Mouse (Mus musculus): ENCODE measurements around the gene Hivep2. TPM values are rescaled to one million over a fixed set of nuclear protein-coding genes. Genes with fewer than 3 reads are reported as not detected.

Hivep2 gene
- polyA plus RNA-seq, 1 experiment from 2014 or later: 4.5 TPM

GRCm38 (mm10) chr10:14081824-14082223, 115.9 kb downstream of the Hivep2 start:
- no peaks in the 10 kb centered on the region for H3K27me3 ChIP-seq
- no peaks in the 10 kb centered on the region for H3K36me3 ChIP-seq (replicated peaks)
- no peak overlapping the region for H3K27ac ChIP-seq
- H3K4me3 ChIP-seq (replicated peaks): no peak overlapping the region
- no peak overlapping the region for H3K4me2 ChIP-seq
- H3K9ac ChIP-seq: no peak overlapping the region
- peaks cover 9% of the 10 kb centered on the region for H3K4me1 ChIP-seq
- H3K9me3 ChIP-seq: no peaks in the 10 kb centered on the region
- ATAC-seq (ENCODE audit: low FRiP score): peak; percentile 64; the same call in 1 of the 2 replicates
- WGBS: 50% methylated on average over 3 of the region's 3 CpGs

- peaks cover 7% of the 10 kb centered on the region for H3K4me1 ChIP-seq
- H3K27me3 ChIP-seq: no peaks in the 10 kb centered on the region
- H3K9me3 ChIP-seq: no peaks in the 10 kb centered on the region
- peak; percentile 60; the same call in 1 of the 2 replicates for ATAC-seq (ENCODE audit: low FRiP score)
- 68% methylated on average over 3 of the region's 3 CpGs for WGBS
- no peak overlapping the region for H3K27ac ChIP-seq
- H3K4me3 ChIP-seq (replicated peaks): no peak overlapping the region
- H3K9ac ChIP-seq: no peak overlapping the region
- H3K4me2 ChIP-seq: no peak overlapping the region
- H3K36me3 ChIP-seq (replicated peaks): no peaks in the 10 kb centered on the region
Measured at GRCm38 (mm10) chr10:14082275-14082674, 116.4 kb downstream of the Hivep2 start.

- no peak for ATAC-seq (ENCODE audit: low FRiP score)
- Histone ChIP-seq H3K9me3 (no peaks in the 10 kb centered on the region), H3K9ac (no peak overlapping the region), H3K4me3 (replicated peaks) (no peak overlapping the region), H3K27ac (no peak overlapping the region), H3K36me3 (replicated peaks) (no peaks in the 10 kb centered on the region), H3K27me3 (no peaks in the 10 kb centered on the region), H3K4me2 (no peak overlapping the region), H3K4me1 (peaks cover 7% of the 10 kb centered on the region)
- 81% methylated on average over 12 of the region's 12 CpGs for WGBS
Measured at GRCm38 (mm10) chr10:14085241-14085659, 119.4 kb downstream of the Hivep2 start.

GRCm38 (mm10) chr10:14085882-14086515, 120.1 kb downstream of the Hivep2 start:
- Histone ChIP-seq H3K4me3 (replicated peaks) (no peak overlapping the region), H3K27me3 (no peaks in the 10 kb centered on the region), H3K4me1 (peaks cover 7% of the 10 kb centered on the region), H3K9ac (no peak overlapping the region), H3K27ac (no peak overlapping the region), H3K4me2 (no peak overlapping the region), H3K36me3 (replicated peaks) (no peaks in the 10 kb centered on the region), H3K9me3 (no peaks in the 10 kb centered on the region)
- WGBS: 86% methylated on average over 10 of the region's 10 CpGs
- no peak for ATAC-seq (ENCODE audit: low FRiP score)

GRCm38 (mm10) chr10:14087316-14087715, 121.4 kb downstream of the Hivep2 start:
- Histone ChIP-seq H3K9me3 (no peaks in the 10 kb centered on the region), H3K4me3 (replicated peaks) (no peak overlapping the region), H3K9ac (no peak overlapping the region), H3K4me1 (peaks cover under 1% of the 10 kb centered on the region; the same call in 1 of the 2 replicates), H3K36me3 (replicated peaks) (no peaks in the 10 kb centered on the region), H3K4me2 (no peak overlapping the region), H3K27me3 (no peaks in the 10 kb centered on the region), H3K27ac (no peak overlapping the region)
- WGBS: 85% methylated on average over 7 of the region's 7 CpGs
- no peak for ATAC-seq (ENCODE audit: low FRiP score)

GRCm38 (mm10) chr10:14089488-14089887, 123.6 kb downstream of the Hivep2 start:
- H3K4me2 ChIP-seq: no peak overlapping the region
- no peak overlapping the region for H3K27ac ChIP-seq
- no peaks in the 10 kb centered on the region for H3K36me3 ChIP-seq (replicated peaks)
- H3K4me3 ChIP-seq (replicated peaks): no peak overlapping the region
- H3K27me3 ChIP-seq: no peaks in the 10 kb centered on the region
- ATAC-seq (ENCODE audit: low FRiP score): peak; percentile 46; the same call in 1 of the 2 replicates
- no peak overlapping the region for H3K9ac ChIP-seq
- 51% methylated on average over 9 of the region's 9 CpGs for WGBS
- no peaks in the 10 kb centered on the region for H3K4me1 ChIP-seq
- H3K9me3 ChIP-seq: no peaks in the 10 kb centered on the region

- no peak overlapping the region for H3K9ac ChIP-seq
- H3K4me1 ChIP-seq: no peaks in the 10 kb centered on the region
- no peak overlapping the region for H3K4me2 ChIP-seq
- WGBS: 88% methylated on average over 4 of the region's 4 CpGs
- H3K36me3 ChIP-seq (replicated peaks): no peaks in the 10 kb centered on the region
- no peaks in the 10 kb centered on the region for H3K27me3 ChIP-seq
- H3K4me3 ChIP-seq (replicated peaks): no peak overlapping the region
- H3K9me3 ChIP-seq: no peaks in the 10 kb centered on the region
- no peak for ATAC-seq (ENCODE audit: low FRiP score)
- H3K27ac ChIP-seq: no peak overlapping the region
Measured at GRCm38 (mm10) chr10:14094033-14094432, 128.2 kb downstream of the Hivep2 start.

GRCm38 (mm10) chr10:14096045-14096444, 130.2 kb downstream of the Hivep2 start:
- no peaks in the 10 kb centered on the region for H3K4me1 ChIP-seq

GRCm38 (mm10) chr10:14099182-14099581, 133.3 kb downstream of the Hivep2 start:
- Histone ChIP-seq H3K4me2 (no peak overlapping the region), H3K27me3 (no peaks in the 10 kb centered on the region), H3K27ac (no peak overlapping the region), H3K9me3 (no peaks in the 10 kb centered on the region), H3K9ac (no peak overlapping the region), H3K4me3 (replicated peaks) (no peak overlapping the region), H3K36me3 (replicated peaks) (no peaks in the 10 kb centered on the region), H3K4me1 (no peaks in the 10 kb centered on the region)
- WGBS: 82% methylated on average over 4 of the region's 4 CpGs
- ATAC-seq (ENCODE audit: low FRiP score): no peak

More at GRCm38 (mm10) chr10:14096045-14096444, 130.2 kb downstream of the Hivep2 start:
- H3K9ac ChIP-seq: no peak overlapping the region
- no peaks in the 10 kb centered on the region for H3K36me3 ChIP-seq (replicated peaks)
- 91% methylated on average over 3 of the region's 3 CpGs for WGBS
- no peaks in the 10 kb centered on the region for H3K9me3 ChIP-seq
- H3K27ac ChIP-seq: no peak overlapping the region
- no peak overlapping the region for H3K4me2 ChIP-seq
- H3K27me3 ChIP-seq: no peaks in the 10 kb centered on the region
- ATAC-seq (ENCODE audit: low FRiP score): no peak
- no peak overlapping the region for H3K4me3 ChIP-seq (replicated peaks)

- ATAC-seq (ENCODE audit: low FRiP score): no peak
- Histone ChIP-seq H3K36me3 (replicated peaks) (no peaks in the 10 kb centered on the region), H3K27me3 (no peaks in the 10 kb centered on the region), H3K4me1 (no peaks in the 10 kb centered on the region), H3K4me2 (no peak overlapping the region), H3K4me3 (replicated peaks) (no peak overlapping the region), H3K27ac (no peak overlapping the region), H3K9ac (no peak overlapping the region), H3K9me3 (no peaks in the 10 kb centered on the region)
- WGBS: 90% methylated on average over 8 of the region's 8 CpGs
Measured at GRCm38 (mm10) chr10:14100041-14100440, 134.2 kb downstream of the Hivep2 start.

- Histone ChIP-seq H3K9me3 (no peaks in the 10 kb centered on the region), H3K27me3 (no peaks in the 10 kb centered on the region), H3K4me2 (no peak overlapping the region), H3K4me3 (replicated peaks) (no peak overlapping the region), H3K36me3 (replicated peaks) (no peaks in the 10 kb centered on the region), H3K4me1 (no peaks in the 10 kb centered on the region), H3K27ac (no peak overlapping the region), H3K9ac (no peak overlapping the region)
- no peak for ATAC-seq (ENCODE audit: low FRiP score)
- 83% methylated on average over 3 of the region's 3 CpGs for WGBS
Measured at GRCm38 (mm10) chr10:14100847-14101246, 135.0 kb downstream of the Hivep2 start.

GRCm38 (mm10) chr10:14101966-14102365, 136.1 kb downstream of the Hivep2 start:
- Histone ChIP-seq H3K4me1 (no peaks in the 10 kb centered on the region), H3K9me3 (no peaks in the 10 kb centered on the region), H3K36me3 (replicated peaks) (no peaks in the 10 kb centered on the region), H3K9ac (no peak overlapping the region), H3K4me3 (replicated peaks) (no peak overlapping the region), H3K27ac (no peak overlapping the region), H3K27me3 (no peaks in the 10 kb centered on the region), H3K4me2 (no peak overlapping the region)
- ATAC-seq (ENCODE audit: low FRiP score): no peak
- 84% methylated on average over 5 of the region's 5 CpGs for whole genome bisulfite sequencing

- no peak overlapping the region for H3K4me3 ChIP-seq (replicated peaks)
- H3K27me3 ChIP-seq: no peaks in the 10 kb centered on the region
- H3K36me3 ChIP-seq (replicated peaks): no peaks in the 10 kb centered on the region
- ATAC-seq (ENCODE audit: low FRiP score): no peak
- no peak overlapping the region for H3K4me2 ChIP-seq
- H3K27ac ChIP-seq: no peak overlapping the region
- 85% methylated on average over 7 of the region's 7 CpGs for WGBS
- no peaks in the 10 kb centered on the region for H3K9me3 ChIP-seq
- H3K9ac ChIP-seq: no peak overlapping the region
- no peaks in the 10 kb centered on the region for H3K4me1 ChIP-seq
Measured at GRCm38 (mm10) chr10:14107980-14108671, 142.3 kb downstream of the Hivep2 start.
